Mouse (Mus musculus) adipocyte (in vitro differentiated cells): ENCODE data around the gene Olig2.

Experiments
- DNase-seq: peaks from one replicate; pipeline ENCODE4 v3.0.0-alpha.2; 2016; ENCODE audit warnings: low spot score

Olig2 gene

GRCm38 (mm10) chr16:91270982-91271549 lies 45.8 kb downstream of the Olig2 start:
- DNase-seq = no peak

- DNase-seq = no peak
Measured at GRCm38 (mm10) chr16:91271634-91272033, 46.4 kb downstream of the Olig2 start.
